9 mouse cellular contexts compared by ENCODE assay signal in the genomic region with DNA sequence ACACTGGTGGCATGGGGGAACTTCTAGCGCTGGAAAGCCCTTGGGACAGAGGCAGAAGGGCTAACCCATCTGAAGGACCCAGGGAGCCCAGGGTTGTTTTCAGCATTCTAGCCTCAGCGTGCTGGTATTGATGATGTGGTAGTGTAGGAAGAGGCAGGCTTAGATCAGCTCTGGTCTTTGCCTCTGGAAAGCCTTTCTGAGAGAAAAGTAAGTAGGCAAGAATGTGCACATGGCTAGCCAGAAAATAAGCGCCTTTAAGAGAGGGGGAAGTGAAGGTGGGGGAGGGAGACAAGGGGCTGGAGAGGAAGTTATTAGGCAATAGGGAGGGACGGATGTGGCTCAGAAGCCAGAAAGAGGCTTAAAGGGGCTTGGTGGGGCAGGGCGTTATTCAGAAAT. TPM values are rescaled to one million over a fixed set of nuclear protein-coding genes. Genes with fewer than 3 reads are reported as not detected.
DNase-seq lines count a peak whose midpoint lies in the region; ATAC-seq and TF ChIP-seq lines count a peak whose summit lies in the region.
"Had no signal": no experiment of that assay in that cellular context is flagged by ENCODE, and none has a peak within 500 bp of the region (broad histone marks: within the 10 kb centered on the region; RNA-seq: fewer than 3 reads in every experiment).

No protein-coding gene starts in this region.

- peak overlapping the region; percentile 77 to 91 (median 85) for H3K4me3 ChIP-seq in CH12.LX (replicated peaks in 1 of 3; ENCODE audit: low read depth in 2 of 3, low read length in 2 of 3, poor library complexity in 1 of 3)
- peak overlapping the region; percentile 31 for H3K4me3 ChIP-seq in forebrain, embryonic 11.5 days (ENCODE audit: low read depth, low read length)
- H3K4me3 ChIP-seq in hindbrain, postnatal 0 days (ENCODE audit: low read length) = peak overlapping the region; percentile 38
- peak overlapping the region; percentile 50 for H3K4me3 ChIP-seq in lung, embryonic 16.5 days (ENCODE audit: low read length)

- TF ChIP-seq POLR2A in CH12.LX (IDR thresholded peaks at IDR 0.05; ENCODE audit: low read depth, low read length) = peak; percentile 71; the same call in 1 of the 2 replicates

- 21% methylated on average over 5 of the region's 5 CpGs for WGBS in forebrain, embryonic 11.5 days
- 15% methylated on average over 5 of the region's 5 CpGs for WGBS in hindbrain, postnatal 0 days
- WGBS in lung, embryonic 16.5 days = 6% methylated on average over 5 of the region's 5 CpGs

- in situ Hi-C loops in CH12.LX (cut with MboI; ENCODE audit: low pct_ligation_motif_present, low pct_unique_long_range_greater_than_20kb, low sequenced_read_pairs) = loop anchor here (10.0 kb wide), 2 partner anchors 231 to 559 kb away; no protein-coding TSS in a partner anchor

- DNase-seq in 3134 (ENCODE audit: extremely low read depth, insufficient read length, low spot score) (peak; percentile 42), CH12.LX (ENCODE audit: extremely low read depth) (peak; percentile 82)
- DNase-seq in forebrain, embryonic 11.5 days (ENCODE audit: low spot score) = no peak
- DNase-seq in hindbrain, postnatal 0 days (ENCODE audit: low spot score) = no peak
- peak; percentile 60 for DNase-seq in skeletal muscle tissue, adult 2 months (ENCODE audit: low read depth, low spot score)
- no peak for DNase-seq in frontal cortex, postnatal 36 days (ENCODE audit: low spot score in 2 of 2)
- no peak for DNase-seq in testis, postnatal 14 days (ENCODE audit: low spot score)

- H3K4me1 ChIP-seq in CH12.LX (ENCODE audit: control insufficient read depth in 1 of 2, insufficient read depth in 2 of 2) = peaks cover 15 to 53% of the 10 kb centered on the region in 2 experiments
- H3K4me1 ChIP-seq in forebrain, embryonic 11.5 days (replicated peaks; ENCODE audit: control insufficient read depth, insufficient read depth, low read length) = peaks cover 2% of the 10 kb centered on the region
- peaks cover 5% of the 10 kb centered on the region; the same call in 1 of the 2 replicates for H3K4me1 ChIP-seq in hindbrain, postnatal 0 days (ENCODE audit: insufficient read depth, low read length)
- H3K4me1 ChIP-seq in lung, embryonic 16.5 days (replicated peaks; ENCODE audit: control insufficient read depth, insufficient read depth, low read length) = peaks cover 6% of the 10 kb centered on the region

- no peak for TF ChIP-seq RAD21 in CH12.LX (IDR thresholded peaks at IDR 0.05; ENCODE audit: low read depth, low read length)

- no peak for TF ChIP-seq CTCF in CH12.LX (conservative IDR thresholded peaks at IDR 0.05 in 1 of 2, IDR thresholded peaks at IDR 0.05 in 1 of 2; ENCODE audit: low read depth in 2 of 2, low read length in 2 of 2)
- TF ChIP-seq CTCF in hindbrain, postnatal 0 days (IDR thresholded peaks at IDR 0.05; ENCODE audit: low read depth) = no peak

- peak overlapping the region; percentile 100 for H3K4me2 ChIP-seq in CH12.LX (ENCODE audit: insufficient read depth, low read depth, poor library complexity, severe bottlenecking)
- peak overlapping the region; percentile 45 for H3K4me2 ChIP-seq in forebrain, embryonic 11.5 days (ENCODE audit: low read depth, low read length, severe bottlenecking)
- peak overlapping the region; percentile 69 for H3K4me2 ChIP-seq in hindbrain, postnatal 0 days (ENCODE audit: low read depth, low read length)
- H3K4me2 ChIP-seq in lung, embryonic 16.5 days (ENCODE audit: low read depth, low read length) = peak overlapping the region; percentile 62

- no peaks in the 10 kb centered on the region for H3K27me3 ChIP-seq in CH12.LX (replicated peaks)
- no peaks in the 10 kb centered on the region for H3K27me3 ChIP-seq in forebrain, embryonic 11.5 days (ENCODE audit: control insufficient read depth, insufficient read depth, low read length)
- H3K27me3 ChIP-seq in hindbrain, postnatal 0 days (ENCODE audit: insufficient read depth, low read length) = no peaks in the 10 kb centered on the region
- H3K27me3 ChIP-seq in lung, embryonic 16.5 days (ENCODE audit: control insufficient read depth, insufficient read depth, low read depth, low read length) = no peaks in the 10 kb centered on the region

- peaks cover 20 to 27% of the 10 kb centered on the region in 2 experiments for H3K36me3 ChIP-seq in CH12.LX (replicated peaks in 1 of 2; ENCODE audit: control insufficient read depth in 1 of 2, insufficient read depth in 1 of 2, low read length in 1 of 2)
- H3K36me3 ChIP-seq in forebrain, embryonic 11.5 days (ENCODE audit: control insufficient read depth, insufficient read depth, low read length) = peaks cover 4% of the 10 kb centered on the region; the same call in 1 of the 2 replicates
- no peaks in the 10 kb centered on the region for H3K36me3 ChIP-seq in hindbrain, postnatal 0 days (ENCODE audit: insufficient read depth, low read length)
- H3K36me3 ChIP-seq in lung, embryonic 16.5 days (ENCODE audit: control insufficient read depth, insufficient read depth, low read length) = peaks cover 10% of the 10 kb centered on the region; the same call in 1 of the 2 replicates

- ATAC-seq in forebrain, embryonic 11.5 days (replicated peaks; ENCODE audit: low FRiP score) = no peak
- no peak for ATAC-seq in hindbrain, postnatal 0 days
- ATAC-seq in lung, embryonic 16.5 days (ENCODE audit: low read depth) = peak; percentile 71

- no peaks in the 10 kb centered on the region for H3K9me3 ChIP-seq in CH12.LX (replicated peaks; ENCODE audit: low read length)
- no peaks in the 10 kb centered on the region for H3K9me3 ChIP-seq in forebrain, embryonic 11.5 days (ENCODE audit: control insufficient read depth, low read length)
- no peaks in the 10 kb centered on the region for H3K9me3 ChIP-seq in hindbrain, postnatal 0 days (ENCODE audit: low read length)
- no peaks in the 10 kb centered on the region for H3K9me3 ChIP-seq in lung, embryonic 16.5 days (ENCODE audit: control insufficient read depth, low read length)

- dilution Hi-C loops in CH12.LX (cut with MboI; ENCODE audit: extremely low pct_ligation_motif_present, extremely low pct_unique_long_range_greater_than_20kb, low sequenced_read_pairs) = no loop called here

- TF ChIP-seq EP300 in CH12.LX (IDR thresholded peaks at IDR 0.05; ENCODE audit: low read length) = peak; percentile 47; the same call in 1 of the 2 replicates

- peaks cover 66% of the 10 kb centered on the region for H3K79me2 ChIP-seq in CH12.LX (replicated peaks; ENCODE audit: control insufficient read depth, extremely low read depth, insufficient read depth, poor library complexity, severe bottlenecking)

- peak overlapping the region; percentile 92 for H3K27ac ChIP-seq in CH12.LX (ENCODE audit: insufficient read depth, low read depth)
- no peak overlapping the region for H3K27ac ChIP-seq in forebrain, embryonic 11.5 days (ENCODE audit: low read depth, low read length)
- no peak overlapping the region for H3K27ac ChIP-seq in hindbrain, postnatal 0 days
- peak overlapping the region; percentile 56 for H3K27ac ChIP-seq in lung, embryonic 16.5 days (ENCODE audit: low read length)

- H3K9ac ChIP-seq in CH12.LX (ENCODE audit: insufficient read depth, low read depth) = peak overlapping the region; percentile 95
- peak overlapping the region; percentile 48 for H3K9ac ChIP-seq in forebrain, embryonic 11.5 days (ENCODE audit: low read length)
- H3K9ac ChIP-seq in hindbrain, postnatal 0 days (replicated peaks; ENCODE audit: low read length) = peak overlapping the region; percentile 46; the same call in 1 of the 2 replicates
- H3K9ac ChIP-seq in lung, embryonic 16.5 days (ENCODE audit: low read length) = peak overlapping the region; percentile 61

TF ChIP-seq in CH12.LX, 34 proteins besides CTCF, POLR2A, EP300 and RAD21 (continues in another document):
- TF ChIP-seq ZC3H11A (IDR thresholded peaks at IDR 0.05; ENCODE audit: low read depth, low read length) (no peak), MAZ (IDR thresholded peaks at IDR 0.05; ENCODE audit: low read depth, low read length) (no peak), BHLHE40 (IDR thresholded peaks at IDR 0.05; ENCODE audit: low read depth, low read length) (no peak), TCF12 (IDR thresholded peaks at IDR 0.05; ENCODE audit: low read depth, low read length) (peak; percentile 69), POLR2AphosphoS2 (IDR thresholded peaks at IDR 0.05; ENCODE audit: low read depth, low read length) (0 out of 2 replicates have a peak, but pooled peaks have one; percentile 67), ELF1 (IDR thresholded peaks at IDR 0.05; ENCODE audit: low read depth, low read length) (peak; percentile 66; the same call in 1 of the 2 replicates), TBP (conservative IDR thresholded peaks at IDR 0.05; ENCODE audit: low read depth, low read length) (peak; percentile 66), MAFK (IDR thresholded peaks at IDR 0.05; ENCODE audit: insufficient replicate concordance, low read length) (no peak), HCFC1 (IDR thresholded peaks at IDR 0.05; ENCODE audit: low read depth, low read length) (peak; percentile 62), ETS1 (conservative IDR thresholded peaks at IDR 0.05; ENCODE audit: low read depth, low read length) (peak; percentile 71), UBTF (IDR thresholded peaks at IDR 0.05; ENCODE audit: low read depth, low read length) (no peak)

RNA-seq across cellular contexts. Expression of gene Gm4952, which starts 25.8 kb away (rescaled TPM):
- total RNA-seq in CH12.LX (2012; rRNA removed) (0.13 and 0.17 TPM in 2 replicates), CH12.LX (2014; rRNA removed) (0.26 TPM in 1 of 2 replicates, not detected in the other)
- not detected in 2 replicates for polyA plus RNA-seq in CH12.LX (2012; ENCODE audit: insufficient read length, low read depth)
- not detected in 2 replicates for polyA plus RNA-seq in forebrain, embryonic 11.5 days (2014; fragmentation: Nextera tagmentation; extraction: Ambion mirVana)
- 0.14 TPM in 1 of 2 replicates, not detected in the other for total RNA-seq in hindbrain, postnatal 0 days (2014; rRNA removed)
- polyA plus RNA-seq in hindbrain, postnatal 0 days (2015; fragmentation: Nextera tagmentation; extraction: Ambion mirVana) = 0.30 and 0.43 TPM in 2 replicates
- 0.09 and 0.29 TPM in 2 replicates for polyA plus RNA-seq in lung, embryonic 16.5 days (2015; fragmentation: Nextera tagmentation; extraction: Ambion mirVana)
- total RNA-seq: heart, postnatal 14 days had no signal

RNA-seq across cellular contexts. Expression of gene Fam111a, which starts 28.5 kb away (rescaled TPM):
- 47.6 and 53.6 TPM in 2 replicates for total RNA-seq in CH12.LX (2012; rRNA removed)
- total RNA-seq in CH12.LX (2014; rRNA removed) = 92.6 and 110 TPM in 2 replicates
- polyA plus RNA-seq in CH12.LX (2012; ENCODE audit: insufficient read length, low read depth) = 102 and 103 TPM in 2 replicates
- 25.0 and 28.7 TPM in 2 replicates for polyA plus RNA-seq in forebrain, embryonic 11.5 days (2014; fragmentation: Nextera tagmentation; extraction: Ambion mirVana)
- total RNA-seq in hindbrain, postnatal 0 days (2014; rRNA removed) = 1.9 and 4.8 TPM in 2 replicates
- 3.2 and 3.3 TPM in 2 replicates for polyA plus RNA-seq in hindbrain, postnatal 0 days (2015; fragmentation: Nextera tagmentation; extraction: Ambion mirVana)
- 31.1 and 33.6 TPM in 2 replicates for polyA plus RNA-seq in lung, embryonic 16.5 days (2015; fragmentation: Nextera tagmentation; extraction: Ambion mirVana)

RNA-seq across cellular contexts. Expression of gene Glyat, which starts 59.1 kb away (rescaled TPM):
- total RNA-seq in CH12.LX (2012; rRNA removed) (not detected in 2 replicates), CH12.LX (2014; rRNA removed) (not detected in 2 replicates)
- polyA plus RNA-seq in CH12.LX (2012; ENCODE audit: insufficient read length, low read depth) = not detected in 2 replicates
- not detected in 2 replicates for polyA plus RNA-seq in forebrain, embryonic 11.5 days (2014; fragmentation: Nextera tagmentation; extraction: Ambion mirVana)
- not detected in 2 replicates for total RNA-seq in hindbrain, postnatal 0 days (2014; rRNA removed)
- polyA plus RNA-seq in hindbrain, postnatal 0 days (2015; fragmentation: Nextera tagmentation; extraction: Ambion mirVana) = 0.05 TPM in 1 of 2 replicates, not detected in the other
- not detected in 2 replicates for polyA plus RNA-seq in lung, embryonic 16.5 days (2015; fragmentation: Nextera tagmentation; extraction: Ambion mirVana)
- total RNA-seq: heart, postnatal 14 days had no signal

Comparison
In these comparisons a context has a peak if more than half of its experiments do, and no peak if none do; other contexts are left out.
1. DNase-seq: peak in 3134 (single experiment), CH12.LX (single experiment) and skeletal muscle tissue, adult 2 months (single experiment); none in forebrain, embryonic 11.5 days (single experiment), hindbrain, postnatal 0 days (single experiment), frontal cortex, postnatal 36 days (0 of 2) and testis, postnatal 14 days (single experiment).
2. H3K27ac ChIP-seq: peak in CH12.LX (single experiment) and lung, embryonic 16.5 days (single experiment); none in forebrain, embryonic 11.5 days (single experiment) and hindbrain, postnatal 0 days (single experiment).
3. H3K4me2 ChIP-seq: peak in every context shown above with its lines; median percentile 100 in CH12.LX; 69 in hindbrain, postnatal 0 days; 62 in lung, embryonic 16.5 days; 45 in forebrain, embryonic 11.5 days.
4. H3K4me3 ChIP-seq: peak in every context shown above with its lines; median percentile 85 in CH12.LX; 50 in lung, embryonic 16.5 days; 38 in hindbrain, postnatal 0 days; 31 in forebrain, embryonic 11.5 days.
5. Peak in every context shown above with its lines, with median percentiles within 50 percentile points of each other: H3K9ac ChIP-seq.